Mouse (Mus musculus) bone marrow, adult 2 months (tissue): ENCODE measurements around the gene Arl4c.

Experiments used
- CTCF ChIP-seq: fragments of 200-500 bp; IDR thresholded peaks from 2 replicates; pipeline ENCODE4 v1.5.1; 2011; ENCODE audit warnings: low read length, control low read depth; ENCODE audit not compliant: control insufficient read depth, insufficient read depth
- POLR2A ChIP-seq: fragments of 200-500 bp; IDR thresholded peaks from 2 replicates; pipeline ENCODE4 v1.6.1; 2011; ENCODE audit warnings: low read depth, mild to moderate bottlenecking, control low read depth, low read length, borderline replicate concordance; ENCODE audit not compliant: control insufficient read depth

DNA sequence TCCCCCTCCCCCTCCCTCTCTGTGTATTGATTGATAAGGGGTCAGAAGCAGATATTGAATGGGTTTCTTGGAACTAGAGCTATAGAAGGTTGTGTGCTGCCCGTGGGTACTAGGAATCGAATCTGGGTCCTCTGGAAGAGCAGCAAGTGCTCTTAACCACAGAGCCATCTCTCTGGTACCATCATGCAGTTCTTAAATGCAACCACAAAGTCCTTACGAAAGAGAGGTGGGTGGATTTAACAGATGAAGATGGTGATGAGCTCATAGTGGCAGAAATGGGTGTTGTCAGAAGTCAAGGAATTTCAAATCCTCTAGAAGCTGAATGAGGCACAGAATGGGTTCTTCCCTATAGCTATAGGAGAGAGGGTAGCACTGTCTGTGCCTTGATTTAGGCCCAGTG lies 40.8 kb downstream of the Arl4c start:
- no peak for TF ChIP-seq CTCF
- no peak for TF ChIP-seq POLR2A
